Mouse (Mus musculus) kidney, adult 10 weeks (tissue): ENCODE measurements around the gene Rtl3. TPM values are rescaled to one million over a fixed set of nuclear protein-coding genes. Genes with fewer than 3 reads are reported as not detected.

ENCODE experiments used
- polyA plus RNA-seq: library from polyadenylated mRNA; stranded (reverse); fragments of 350-450 nt; fragmentation: Illumina TruSeq; extraction: RNeasy Lipid Tissue Mini Kit (QIAGEN cat#74804); gene quantifications from one replicate; pipeline ENCODE4 v1.2.3, GENCODE M21; 2014; ENCODE audit warnings: low read depth, low replicate concordance

The Rtl3 gene
- polyA plus RNA-seq, result not detected

DNA sequence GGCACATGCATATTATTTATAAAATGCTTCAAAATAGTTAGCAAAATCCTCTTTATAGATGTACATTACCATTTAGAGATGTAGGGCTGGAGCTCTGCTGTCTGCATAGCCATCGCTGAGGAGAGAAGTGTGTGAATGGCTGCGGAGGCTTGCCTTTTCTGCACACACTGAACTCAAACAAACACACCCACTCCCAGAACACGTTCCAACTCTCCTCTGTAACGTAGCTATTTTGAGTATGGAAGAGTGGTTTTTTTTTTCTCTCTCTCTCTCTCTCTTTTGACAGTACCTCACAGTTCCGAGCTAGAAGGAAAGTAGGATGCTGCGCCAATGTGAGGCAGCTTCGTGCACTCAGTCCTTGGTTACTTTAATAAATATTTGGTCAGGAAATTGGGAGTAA, at the start of gene Rtl3:
Gene Rtl3, minus strand, starts transcription at position 236 of the 400 bp plus-strand sequence.

Other genes starting within 250 kb of the Rtl3 start
- gene Cysltr1, start 237.0 kb downstream of the Rtl3 start, polyA plus RNA-seq, result 2.8 TPM
- 1.9 TPM for gene Lpar4, start 80.0 kb upstream of the Rtl3 start, polyA plus RNA-seq
- 0.73 TPM for gene P2ry10, start 247.8 kb upstream of the Rtl3 start, polyA plus RNA-seq